Mouse (Mus musculus) liver, embryonic 15.5 days (tissue): ENCODE measurements around the gene Arhgap31. TPM values are rescaled to one million over a fixed set of nuclear protein-coding genes. Genes with fewer than 3 reads are reported as not detected.

Experiments used
- ATAC-seq: fragments of 200-750 bp; cut with Nextera tagmentation; 2 replicates; pipeline ENCODE4 v1.8.0; 2017; ENCODE audit warnings: moderate number of reproducible peaks, mild to moderate bottlenecking, moderate library complexity; ENCODE audit not compliant: insufficient read depth
- H3K27ac ChIP-seq: fragments of 300-500 bp; sonication (generic); replicated peaks from 2 replicates; pipeline ENCODE4 v1.5.1; 2015; ENCODE audit warnings: mild to moderate bottlenecking, inconsistent platforms
- H3K27me3 ChIP-seq: fragments of 300-500 bp; sonication (generic); 2 replicates; pipeline ENCODE4 v1.6.1; 2015; ENCODE audit warnings: mild to moderate bottlenecking, inconsistent platforms
- H3K36me3 ChIP-seq: fragments of 300-500 bp; sonication (generic); replicated peaks from 2 replicates; pipeline ENCODE4 v1.6.1; 2015; ENCODE audit warnings: moderate library complexity, mild to moderate bottlenecking, inconsistent platforms
- H3K4me1 ChIP-seq: fragments of 300-500 bp; sonication (generic); replicated peaks from 2 replicates; pipeline ENCODE4 v1.6.1; 2015; ENCODE audit warnings: inconsistent platforms
- H3K4me2 ChIP-seq: fragments of 300-500 bp; sonication (generic); 2 replicates; pipeline ENCODE4 v1.6.1; 2015; ENCODE audit warnings: moderate library complexity, mild to moderate bottlenecking, inconsistent platforms
- H3K4me3 ChIP-seq: fragments of 300-500 bp; sonication (generic); replicated peaks from 2 replicates; pipeline ENCODE4 v1.5.1; 2015; ENCODE audit warnings: mild to moderate bottlenecking, inconsistent platforms
- H3K9ac ChIP-seq: fragments of 300-500 bp; sonication (generic); 2 replicates; pipeline ENCODE4 v1.6.1; 2015; ENCODE audit warnings: moderate library complexity, mild to moderate bottlenecking, inconsistent platforms
- H3K9me3 ChIP-seq: fragments of 300-500 bp; sonication (generic); replicated peaks from 2 replicates; pipeline ENCODE4 v1.6.1; 2016; ENCODE audit warnings: inconsistent platforms
- WGBS: fragments of 180-500 bp; shearing (Covaris S2); methylation state at CpG from one replicate; pipeline ENCODE4 v1.1.7; 2015; ENCODE audit warnings: mixed read lengths; ENCODE audit not compliant: insufficient replicate concordance; 5-methylcytosine and 5-hydroxymethylcytosine counted together
- polyA plus RNA-seq: library from polyadenylated mRNA; unstranded; fragments of >200 nt; fragmentation: Nextera tagmentation; extraction: Ambion mirVana; gene quantifications from 2 replicates; pipeline ENCODE4 v1.2.1, GENCODE M21; 2015

The Arhgap31 gene
- polyA plus RNA-seq, 1 experiment from 2014 or later: 1.5 TPM

- ATAC-seq: no peak
- Histone ChIP-seq H3K9me3 (no peaks in the 10 kb centered on the region), H3K4me2 (no peak overlapping the region), H3K27me3 (peaks cover 23% of the 10 kb centered on the region), H3K4me1 (0 out of 2 replicates have a peak, but pooled peaks cover 2% of the 10 kb centered on the region), H3K36me3 (no peaks in the 10 kb centered on the region), H3K4me3 (no peak overlapping the region), H3K27ac (no peak overlapping the region), H3K9ac (no peak overlapping the region)
- 57% methylated on average over 3 of the region's 3 CpGs for WGBS
These were observed 10.8 kb downstream of the Arhgap31 start for GRCm38 (mm10) chr16:38702316-38702715.

GRCm38 (mm10) chr16:38701492-38702185, 11.4 kb downstream of the Arhgap31 start:
- WGBS: 13% methylated on average over 9 of the region's 9 CpGs
- H3K27me3 ChIP-seq: peaks cover 16% of the 10 kb centered on the region
- no peak overlapping the region for H3K27ac ChIP-seq
- H3K4me2 ChIP-seq: no peak overlapping the region
- no peak overlapping the region for H3K4me3 ChIP-seq
- H3K36me3 ChIP-seq: no peaks in the 10 kb centered on the region
- no peak overlapping the region for H3K9ac ChIP-seq
- ATAC-seq: no peak
- H3K9me3 ChIP-seq: no peaks in the 10 kb centered on the region
- 0 out of 2 replicates have a peak, but pooled peaks cover 2% of the 10 kb centered on the region for H3K4me1 ChIP-seq

GRCm38 (mm10) chr16:38700392-38701162, 12.5 kb downstream of the Arhgap31 start:
- H3K36me3 ChIP-seq: no peaks in the 10 kb centered on the region
- H3K27me3 ChIP-seq: 0 out of 2 replicates have a peak, but pooled peaks cover 10% of the 10 kb centered on the region
- no peak overlapping the region for H3K4me3 ChIP-seq
- ATAC-seq: no peak
- WGBS: 54% methylated on average over 16 of the region's 16 CpGs
- no peak overlapping the region for H3K4me2 ChIP-seq
- no peak overlapping the region for H3K9ac ChIP-seq
- no peaks in the 10 kb centered on the region for H3K9me3 ChIP-seq
- no peak overlapping the region for H3K27ac ChIP-seq
- H3K4me1 ChIP-seq: 0 out of 2 replicates have a peak, but pooled peaks cover 2% of the 10 kb centered on the region

- no peak for ATAC-seq
- Histone ChIP-seq H3K9me3 (no peaks in the 10 kb centered on the region), H3K27ac (no peak overlapping the region), H3K4me2 (no peak overlapping the region), H3K4me3 (no peak overlapping the region), H3K9ac (no peak overlapping the region), H3K4me1 (0 out of 2 replicates have a peak, but pooled peaks cover 2% of the 10 kb centered on the region), H3K27me3 (peaks cover 2% of the 10 kb centered on the region; the same call in 1 of the 2 replicates), H3K36me3 (no peaks in the 10 kb centered on the region)
- WGBS: 66% methylated on average over 5 of the region's 5 CpGs
These were observed 15.5 kb downstream of the Arhgap31 start for GRCm38 (mm10) chr16:38697611-38698010.

GRCm38 (mm10) chr16:38695557-38695956, 17.5 kb downstream of the Arhgap31 start:
- no peak for ATAC-seq
- H3K36me3 ChIP-seq: no peaks in the 10 kb centered on the region
- H3K27ac ChIP-seq: no peak overlapping the region
- H3K27me3 ChIP-seq: no peaks in the 10 kb centered on the region; the same call in 1 of the 2 replicates
- H3K9me3 ChIP-seq: no peaks in the 10 kb centered on the region
- 45% methylated on average over 5 of the region's 5 CpGs for WGBS
- no peaks in the 10 kb centered on the region for H3K4me1 ChIP-seq
- H3K4me3 ChIP-seq: no peak overlapping the region
- no peak overlapping the region for H3K9ac ChIP-seq
- H3K4me2 ChIP-seq: no peak overlapping the region

GRCm38 (mm10) chr16:38694906-38695540, 18.1 kb downstream of the Arhgap31 start:
- Histone ChIP-seq H3K27me3 (no peaks in the 10 kb centered on the region; the same call in 1 of the 2 replicates), H3K9ac (no peak overlapping the region), H3K27ac (no peak overlapping the region), H3K4me2 (no peak overlapping the region), H3K36me3 (no peaks in the 10 kb centered on the region), H3K4me3 (no peak overlapping the region), H3K4me1 (no peaks in the 10 kb centered on the region), H3K9me3 (no peaks in the 10 kb centered on the region)
- ATAC-seq: no peak
- WGBS: 62% methylated on average over 6 of the region's 6 CpGs

GRCm38 (mm10) chr16:38690501-38690900, 22.6 kb downstream of the Arhgap31 start:
- Histone ChIP-seq H3K4me2 (no peak overlapping the region), H3K27ac (no peak overlapping the region), H3K4me1 (no peaks in the 10 kb centered on the region), H3K9ac (no peak overlapping the region), H3K36me3 (no peaks in the 10 kb centered on the region), H3K9me3 (no peaks in the 10 kb centered on the region), H3K27me3 (no peaks in the 10 kb centered on the region; the same call in 1 of the 2 replicates), H3K4me3 (no peak overlapping the region)
- no peak for ATAC-seq
- 73% methylated on average over 5 of the region's 5 CpGs for WGBS

- H3K4me3 ChIP-seq: no peak overlapping the region
- no peaks in the 10 kb centered on the region for H3K4me1 ChIP-seq
- no peak overlapping the region for H3K27ac ChIP-seq
- ATAC-seq: no peak
- H3K9me3 ChIP-seq: no peaks in the 10 kb centered on the region
- H3K36me3 ChIP-seq: no peaks in the 10 kb centered on the region
- H3K4me2 ChIP-seq: no peak overlapping the region
- 78% methylated on average over 10 of the region's 10 CpGs for WGBS
- no peaks in the 10 kb centered on the region; the same call in 1 of the 2 replicates for H3K27me3 ChIP-seq
- no peak overlapping the region for H3K9ac ChIP-seq
These were observed 23.3 kb downstream of the Arhgap31 start for GRCm38 (mm10) chr16:38689786-38690185.

- Histone ChIP-seq H3K4me3 (no peak overlapping the region), H3K27me3 (no peaks in the 10 kb centered on the region), H3K9ac (no peak overlapping the region), H3K4me2 (no peak overlapping the region), H3K4me1 (no peaks in the 10 kb centered on the region), H3K27ac (no peak overlapping the region), H3K36me3 (no peaks in the 10 kb centered on the region), H3K9me3 (no peaks in the 10 kb centered on the region)
- ATAC-seq: no peak
- 68% methylated on average over 12 of the region's 12 CpGs for WGBS
These were observed 24.4 kb downstream of the Arhgap31 start for GRCm38 (mm10) chr16:38688531-38689264.

GRCm38 (mm10) chr16:38687673-38688072, 25.4 kb downstream of the Arhgap31 start:
- Histone ChIP-seq H3K4me2 (no peak overlapping the region), H3K27ac (no peak overlapping the region), H3K9ac (no peak overlapping the region), H3K27me3 (no peaks in the 10 kb centered on the region), H3K36me3 (no peaks in the 10 kb centered on the region), H3K9me3 (no peaks in the 10 kb centered on the region), H3K4me3 (no peak overlapping the region), H3K4me1 (no peaks in the 10 kb centered on the region)
- ATAC-seq: no peak
- 66% methylated on average over 6 of the region's 6 CpGs for WGBS
